Mouse (Mus musculus): ENCODE results near the gene Leng8.

The Leng8 gene

GRCm38 (mm10) chr7:4126992-4127785 is 9.7 kb upstream of the Leng8 start:
- no peak for DNase-seq (ENCODE audit: low read depth, low spot score)

DNA sequence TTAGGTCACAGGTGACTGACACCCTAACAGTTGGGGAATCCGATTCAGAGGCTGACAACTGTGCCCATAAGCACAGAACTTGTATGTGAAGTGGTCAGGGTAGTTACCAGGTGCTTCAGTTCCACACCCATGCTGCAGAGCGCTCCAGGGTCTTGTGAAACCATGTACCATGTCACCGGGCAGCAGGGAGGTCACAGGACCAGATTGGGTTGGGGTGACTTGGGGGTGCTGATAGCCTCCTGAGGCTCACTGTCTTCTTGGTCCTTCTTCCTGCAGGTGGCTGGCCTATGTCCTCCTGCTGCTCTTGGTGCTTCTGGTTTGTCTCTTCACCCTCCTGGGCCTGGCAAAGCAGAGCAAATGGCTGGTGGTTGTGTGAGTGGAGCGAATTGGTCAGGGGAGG is 8.9 kb upstream of the Leng8 start:
- DNase-seq (ENCODE audit: low read depth, low spot score) = no peak

GRCm38 (mm10) chr7:4128860-4129259 is 8.0 kb upstream of the Leng8 start:
- no peak for DNase-seq (ENCODE audit: low read depth, low spot score)

- DNase-seq (ENCODE audit: low read depth, low spot score) = peak; percentile 89
These were observed 6.0 kb upstream of the Leng8 start for GRCm38 (mm10) chr7:4130686-4131452.

DNA sequence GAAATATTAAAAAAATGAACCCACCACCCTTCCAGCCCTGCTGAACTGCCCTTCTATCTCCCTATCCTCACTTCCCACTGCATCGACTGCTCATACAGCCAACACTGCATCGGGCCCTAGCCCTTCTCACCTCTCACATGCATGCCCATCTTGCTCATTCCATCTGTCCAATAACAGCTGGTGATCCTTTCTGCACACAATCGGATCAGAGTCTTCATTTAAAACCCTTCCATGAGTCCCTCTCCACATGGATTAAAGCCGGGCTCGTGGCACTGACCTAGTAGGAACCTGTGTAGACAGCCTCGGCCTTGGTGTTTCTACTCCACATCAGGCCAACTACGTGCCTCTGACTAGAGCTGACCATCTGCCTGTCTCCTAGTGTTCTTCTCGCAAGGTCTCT is 4.9 kb upstream of the Leng8 start:
- no peak for DNase-seq (ENCODE audit: low read depth, low spot score)

- DNase-seq (ENCODE audit: low read depth, low spot score) = no peak
These were observed 4.3 kb upstream of the Leng8 start for GRCm38 (mm10) chr7:4132581-4132980.

DNA sequence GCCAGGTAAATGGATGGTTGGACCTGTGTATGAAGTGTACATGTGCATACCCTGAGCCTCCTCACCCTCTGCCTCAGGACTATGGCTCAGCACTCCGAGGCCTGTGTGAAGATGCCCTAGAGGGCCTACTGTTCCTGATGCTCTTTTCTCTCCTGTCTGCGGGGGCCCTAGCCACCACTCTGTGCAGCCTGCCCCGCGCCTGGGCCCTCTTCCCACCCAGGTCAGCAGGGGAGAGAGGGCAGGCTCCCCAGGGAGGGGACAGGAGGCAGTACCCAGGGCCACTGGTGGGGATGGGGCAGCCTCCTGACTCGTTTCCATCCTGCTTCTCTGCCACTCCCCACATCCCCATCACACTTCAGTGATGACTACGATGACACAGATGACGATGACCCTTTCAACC is 3.8 kb upstream of the Leng8 start:
- no peak for DNase-seq (ENCODE audit: low read depth, low spot score)

DNA sequence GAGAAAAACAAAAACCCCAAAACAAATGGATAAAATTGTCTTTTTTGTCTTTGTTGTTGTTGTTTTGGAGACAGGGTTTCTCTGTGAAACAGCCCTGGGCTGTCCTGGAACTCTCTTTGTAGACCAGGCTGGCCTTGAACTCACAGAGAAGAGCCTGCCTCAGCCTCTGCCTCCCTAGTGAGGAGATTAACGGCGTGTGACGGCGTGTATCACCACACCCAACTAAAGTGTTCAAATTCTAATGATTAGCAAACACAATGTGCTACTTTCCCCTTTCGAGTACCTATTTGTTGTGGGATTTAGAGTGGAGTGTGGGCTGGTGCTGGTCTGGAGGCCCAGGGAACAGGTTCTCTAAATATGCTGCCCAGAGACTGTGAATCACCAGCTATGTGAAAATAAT is 1.9 kb upstream of the Leng8 start:
- DNase-seq (ENCODE audit: low read depth, low spot score) = peak; percentile 46

DNA sequence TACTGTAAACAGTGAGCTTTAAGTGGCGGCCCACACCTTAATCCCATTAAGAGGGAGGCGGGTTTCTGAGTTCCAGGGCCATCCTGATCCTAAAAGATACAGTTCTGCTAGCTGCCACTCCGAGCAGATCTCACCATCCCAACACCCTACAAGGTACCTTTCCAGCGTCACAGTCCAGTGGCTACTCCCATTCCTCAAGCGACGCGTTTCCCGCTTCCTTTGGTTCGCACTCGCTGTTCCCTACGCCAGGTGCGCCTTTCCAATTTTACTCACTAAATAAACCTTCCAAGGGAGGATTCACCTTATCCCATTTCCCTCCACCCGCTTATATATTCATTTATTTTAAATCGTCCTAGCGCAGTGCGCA is 452 bp upstream of the Leng8 start:
- DNase-seq (ENCODE audit: low read depth, low spot score) = no peak

- DNase-seq (ENCODE audit: low read depth, low spot score) = no peak
These were observed 907 bp downstream of the Leng8 start for GRCm38 (mm10) chr7:4137746-4138145.

GRCm38 (mm10) chr7:4138181-4138580 is 1.3 kb downstream of the Leng8 start:
- DNase-seq (ENCODE audit: low read depth, low spot score) = no peak

DNA sequence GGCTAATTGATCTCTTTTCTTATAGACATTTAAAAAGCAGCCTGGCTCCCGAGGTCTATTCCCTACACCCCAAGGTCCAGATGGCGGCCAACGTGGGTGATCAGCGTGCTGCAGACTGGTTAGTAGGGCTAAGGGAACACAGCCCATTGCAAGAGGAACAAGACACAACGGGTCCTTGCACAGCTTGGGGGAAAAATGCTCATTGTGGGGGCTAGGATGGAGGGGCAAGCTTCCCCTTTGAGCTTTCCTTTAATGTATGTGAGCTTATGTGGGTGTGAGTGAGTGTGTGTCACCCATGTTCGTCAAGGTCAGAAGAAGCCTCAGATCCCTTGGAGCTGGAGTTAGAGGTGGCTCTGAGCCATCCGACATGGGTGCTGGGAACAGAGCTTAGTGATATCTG is 1.8 kb downstream of the Leng8 start:
- no peak for DNase-seq (ENCODE audit: low read depth, low spot score)

- DNase-seq (ENCODE audit: low read depth, low spot score) = no peak
These were observed 2.6 kb downstream of the Leng8 start for GRCm38 (mm10) chr7:4139391-4139790.

- no peak for DNase-seq (ENCODE audit: low read depth, low spot score)
These were observed 4.9 kb downstream of the Leng8 start for GRCm38 (mm10) chr7:4141648-4142325.

DNA sequence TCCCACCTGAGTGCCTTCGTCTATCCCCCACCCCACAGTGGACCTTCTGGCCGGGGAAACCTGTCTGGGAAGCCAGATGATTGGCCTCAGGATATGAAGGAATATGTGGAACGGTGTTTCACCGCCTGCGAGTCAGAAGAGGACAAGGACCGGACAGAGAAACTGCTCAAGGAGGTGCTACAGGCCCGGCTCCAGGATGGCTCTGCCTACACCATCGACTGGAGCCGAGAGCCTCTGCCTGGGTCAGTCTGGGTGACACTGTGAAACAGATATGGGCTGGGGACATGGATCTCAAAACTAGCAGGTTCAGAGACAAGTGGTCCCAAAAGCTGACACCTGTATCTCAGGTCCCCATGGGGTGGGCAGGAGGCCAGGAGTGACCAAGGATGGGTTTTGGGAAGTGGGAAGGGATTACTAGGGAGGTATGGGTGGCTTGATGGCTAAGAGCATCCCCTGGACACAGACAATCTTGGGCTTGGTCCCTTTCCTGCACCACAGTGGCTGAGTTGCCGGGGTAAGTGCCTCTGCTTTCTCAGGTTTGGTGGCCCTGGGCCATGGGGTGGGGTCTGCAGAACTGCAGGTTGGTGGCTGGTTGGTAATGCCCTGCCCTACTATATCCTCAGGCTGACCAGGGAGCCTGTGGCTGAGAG is 6.1 kb downstream of the Leng8 start:
- no peak for DNase-seq (ENCODE audit: low read depth, low spot score)

DNA sequence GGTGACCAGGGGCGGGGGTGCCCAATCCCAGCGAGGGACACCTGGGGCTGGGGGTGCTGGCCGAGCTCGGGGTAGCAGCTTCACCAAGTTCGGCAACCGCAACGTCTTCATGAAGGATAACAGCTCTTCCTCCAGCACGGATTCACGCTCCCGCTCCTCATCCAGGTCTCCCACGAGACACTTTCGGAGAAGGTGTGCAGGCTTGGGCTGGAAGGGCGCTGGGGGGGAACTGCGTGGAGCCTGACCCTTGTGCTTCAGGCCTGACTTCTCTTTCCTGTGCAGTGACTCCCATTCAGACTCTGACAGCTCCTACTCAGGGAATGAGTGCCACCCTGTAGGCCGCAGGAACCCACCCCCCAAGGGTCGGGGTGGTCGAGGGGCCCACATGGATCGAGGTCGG is 6.7 kb downstream of the Leng8 start:
- DNase-seq (ENCODE audit: low read depth, low spot score) = no peak

DNA sequence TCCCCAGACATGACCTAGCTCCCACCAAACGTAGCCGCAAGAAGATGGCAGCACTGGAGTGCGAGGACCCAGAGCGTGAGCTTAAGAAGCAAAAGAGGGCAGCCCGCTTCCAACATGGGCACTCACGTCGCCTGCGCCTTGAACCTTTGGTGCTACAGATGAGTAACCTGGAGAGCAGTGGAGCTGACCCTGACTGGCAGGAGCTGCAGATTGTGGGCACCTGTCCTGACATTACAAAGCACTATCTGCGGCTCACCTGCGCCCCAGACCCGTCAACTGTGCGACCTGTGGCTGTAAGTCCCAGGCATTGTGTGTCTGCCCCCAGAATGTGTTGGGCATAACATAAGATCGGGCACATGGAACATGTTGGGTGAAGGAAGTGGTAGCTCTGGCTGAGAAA is 7.2 kb downstream of the Leng8 start:
- DNase-seq (ENCODE audit: low read depth, low spot score) = no peak

GRCm38 (mm10) chr7:4144766-4145551 is 8.1 kb downstream of the Leng8 start:
- no peak for DNase-seq (ENCODE audit: low read depth, low spot score)

- DNase-seq (ENCODE audit: low read depth, low spot score) = peak; percentile 78
These were observed 8.8 kb downstream of the Leng8 start for GRCm38 (mm10) chr7:4145552-4146190.

GRCm38 (mm10) chr7:4146241-4147180 is 9.7 kb downstream of the Leng8 start:
- no peak for DNase-seq (ENCODE audit: low read depth, low spot score)

Measured in ES-CJ7 (cell line).